21 mouse cellular contexts compared by ENCODE assay signal in the genomic region with DNA sequence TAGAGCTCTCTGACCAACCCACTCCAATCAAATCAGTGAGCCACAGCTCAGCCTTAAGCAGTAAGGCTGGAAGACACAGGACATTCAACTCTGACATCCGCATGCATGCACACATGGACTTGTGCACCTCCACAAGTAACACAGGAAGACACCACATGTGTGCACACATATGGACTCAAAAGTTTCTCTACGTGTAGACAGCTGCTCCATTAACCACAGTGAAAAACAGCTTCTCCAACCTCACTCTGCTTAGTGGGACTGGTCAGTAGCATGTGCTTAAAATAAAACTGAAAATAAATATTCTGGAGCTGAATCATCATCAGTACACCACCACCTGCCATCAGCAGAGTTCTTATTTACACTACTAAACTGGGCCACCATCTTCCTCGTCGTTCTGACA. TPM values are rescaled to one million over a fixed set of nuclear protein-coding genes. Genes with fewer than 3 reads are reported as not detected.
DNase-seq lines count a peak whose midpoint lies in the region; ATAC-seq and TF ChIP-seq lines count a peak whose summit lies in the region.
"Had no signal": no experiment of that assay in that cellular context is flagged by ENCODE, and none has a peak within 500 bp of the region (broad histone marks: within the 10 kb centered on the region; RNA-seq: fewer than 3 reads in every experiment).

No protein-coding gene starts in this region.

- no peak overlapping the region for H3K4me3 ChIP-seq in C2C12 (ENCODE audit: insufficient read depth, poor library complexity, severe bottlenecking)
- no peak overlapping the region for H3K4me3 ChIP-seq in myocyte
- no peak overlapping the region for H3K4me3 ChIP-seq in lung, postnatal 0 days (ENCODE audit: low read depth, low read length)
- H3K4me3 ChIP-seq: embryonic facial prominence, embryonic 10.5 days; embryonic facial prominence, embryonic 12.5 days; forebrain, embryonic 13.5 days; forebrain, embryonic 15.5 days had no signal

- no peaks in the 10 kb centered on the region for H3K4me1 ChIP-seq in lung, postnatal 0 days (ENCODE audit: insufficient read depth, low read depth, low read length)
- H3K4me1 ChIP-seq: embryonic facial prominence, embryonic 10.5 days; embryonic facial prominence, embryonic 12.5 days; forebrain, embryonic 13.5 days; forebrain, embryonic 15.5 days had no signal

- peak overlapping the region; percentile 65 for H3K4me2 ChIP-seq in myocyte (ENCODE audit: low read depth)
- no peak overlapping the region for H3K4me2 ChIP-seq in lung, postnatal 0 days (replicated peaks; ENCODE audit: low read depth, low read length)
- H3K4me2 ChIP-seq: embryonic facial prominence, embryonic 12.5 days; forebrain, embryonic 13.5 days; forebrain, embryonic 15.5 days had no signal

- DNase-seq in 3134 (ENCODE audit: extremely low read depth, insufficient read length, low spot score), result peak; percentile 41
- no peak for DNase-seq in kidney, postnatal 25 days
- no peak for DNase-seq in lung, postnatal 0 days (ENCODE audit: low spot score)
- DNase-seq: adrenal gland, adult 8-10 months; adrenal gland, postnatal 14 days; adrenal gland, postnatal 36 days; B cell, adult 2 months; cerebellum, adult 11-12 months; cerebellum, adult 2 months; cerebellum, adult 9-10 months; cerebellum, postnatal 10 days; cerebellum, postnatal 25 days; forebrain, postnatal 0 days had no signal

- WGBS in lung, postnatal 0 days, result 73% methylated on average over 4 of the region's 4 CpGs

- no peak overlapping the region for H3K27ac ChIP-seq in lung, postnatal 0 days (ENCODE audit: low read length)
- H3K27ac ChIP-seq: embryonic facial prominence, embryonic 10.5 days; embryonic facial prominence, embryonic 12.5 days; forebrain, embryonic 13.5 days; forebrain, embryonic 15.5 days had no signal

- H3ac ChIP-seq in C2C12 (ENCODE audit: control insufficient read depth, insufficient read length, low read depth) (peak overlapping the region; percentile 11), myocyte (ENCODE audit: control insufficient read depth, insufficient read length) (no peak overlapping the region)

- TF ChIP-seq EP300 in lung, postnatal 0 days (IDR thresholded peaks at IDR 0.05), result no peak

- no peak for TF ChIP-seq CTCF in C2C12 (IDR thresholded peaks at IDR 0.05; ENCODE audit: control insufficient read depth, insufficient read depth, insufficient read length)
- no peak for TF ChIP-seq CTCF in lung, postnatal 0 days (IDR thresholded peaks at IDR 0.05)

- no peaks in the 10 kb centered on the region for H3K36me3 ChIP-seq in C2C12 (ENCODE audit: control insufficient read depth, insufficient read depth)
- no peaks in the 10 kb centered on the region for H3K36me3 ChIP-seq in myocyte (ENCODE audit: control insufficient read depth, insufficient read depth)
- no peaks in the 10 kb centered on the region for H3K36me3 ChIP-seq in lung, postnatal 0 days (ENCODE audit: insufficient read depth, low read length)
- H3K36me3 ChIP-seq: embryonic facial prominence, embryonic 10.5 days; embryonic facial prominence, embryonic 12.5 days; forebrain, embryonic 15.5 days had no signal

- H3K79me2 ChIP-seq in C2C12 (ENCODE audit: control insufficient read depth, insufficient read depth) (no peaks in the 10 kb centered on the region), myocyte (ENCODE audit: control insufficient read depth, insufficient read depth) (peaks cover 57% of the 10 kb centered on the region)

- no peak for TF ChIP-seq POLR2A in myocyte (IDR thresholded peaks at IDR 0.05; ENCODE audit: insufficient read length, low read depth)

- H3K9me3 ChIP-seq in lung, postnatal 0 days (ENCODE audit: low read length), result no peaks in the 10 kb centered on the region
- H3K9me3 ChIP-seq: embryonic facial prominence, embryonic 10.5 days; embryonic facial prominence, embryonic 12.5 days; forebrain, embryonic 13.5 days; forebrain, embryonic 15.5 days had no signal

- no peak for ATAC-seq in lung, postnatal 0 days
- ATAC-seq: activated CD4-positive, CD25-positive, alpha-beta regulatory T cell, adult 4 months; forebrain, embryonic 13.5 days; forebrain, embryonic 15.5 days; forebrain, postnatal 0 days; Patski had no signal

- H3K27me3 ChIP-seq in C2C12 (ENCODE audit: control insufficient read depth, insufficient read depth, insufficient read length), result no peaks in the 10 kb centered on the region
- H3K27me3 ChIP-seq in myocyte (ENCODE audit: control insufficient read depth, insufficient read depth, insufficient read length), result no peaks in the 10 kb centered on the region
- no peaks in the 10 kb centered on the region for H3K27me3 ChIP-seq in lung, postnatal 0 days (replicated peaks; ENCODE audit: insufficient read depth, low read length)
- H3K27me3 ChIP-seq: embryonic facial prominence, embryonic 12.5 days; forebrain, embryonic 13.5 days; forebrain, embryonic 15.5 days; Patski had no signal

- no peak overlapping the region for H3K9ac ChIP-seq in lung, postnatal 0 days (replicated peaks; ENCODE audit: low read depth)
- H3K9ac ChIP-seq: embryonic facial prominence, embryonic 12.5 days; forebrain, embryonic 13.5 days; forebrain, embryonic 15.5 days; forebrain, postnatal 0 days had no signal

- H3K79me3 ChIP-seq in C2C12 (ENCODE audit: low read depth), result peaks cover 1% of the 10 kb centered on the region

TF ChIP-seq in C2C12, 6 proteins besides CTCF, POLR2A, EP300 and RAD21:
- TF ChIP-seq CEBPB (IDR thresholded peaks at IDR 0.05; ENCODE audit: low read depth) (no peak), MYOD1 (IDR thresholded peaks at IDR 0.05; ENCODE audit: control insufficient read depth, insufficient read length, low read depth) (peak; percentile 53), MYOG (IDR thresholded peaks at IDR 0.05; ENCODE audit: control insufficient read depth, extremely low read depth, insufficient read length) (no peak)
TF ChIP-seq in C2C12: peak in this region for 1.

TF ChIP-seq in myocyte, 11 proteins besides CTCF, POLR2A, EP300 and RAD21:
- peak; percentile 13 to 82 (median 76) for TF ChIP-seq MYOG (IDR thresholded peaks at IDR 0.05; ENCODE audit: control insufficient read depth in 1 of 3, insufficient read depth in 1 of 3, insufficient read length in 2 of 3, low read depth in 2 of 3)
- peak; percentile 40 for TF ChIP-seq TCF12 (IDR thresholded peaks at IDR 0.05; ENCODE audit: insufficient read depth, poor library complexity, severe bottlenecking)
- peak; percentile 6 for TF ChIP-seq TCF3 (IDR thresholded peaks at IDR 0.05; ENCODE audit: insufficient read length, low read depth)
- TF ChIP-seq MYOD1 (IDR thresholded peaks at IDR 0.05; ENCODE audit: control insufficient read depth in 1 of 3, insufficient read length in 2 of 3, low read depth in 2 of 3), result peak; percentile 65 to 79 (median 77)
- TF ChIP-seq E2F4 (IDR thresholded peaks at IDR 0.05; ENCODE audit: insufficient read depth), result no peak
- no peak for TF ChIP-seq MAX (IDR thresholded peaks at IDR 0.05; ENCODE audit: low read depth)
- no peak for TF ChIP-seq USF1 (IDR thresholded peaks at IDR 0.05; ENCODE audit: low read depth)

RNA-seq across cellular contexts. Expression of a gene that starts 43.2 kb away (rescaled TPM):
- 10.8 TPM for polyA plus RNA-seq in C2C12 (2012; fragmentation: generic; extraction: Trizol)
- polyA plus RNA-seq in myocyte (2012; fragmentation: generic; extraction: Trizol), result 15.0 TPM
- 15.5 and 17.8 TPM in 2 replicates for polyA plus RNA-seq in lung, postnatal 0 days (2015; fragmentation: Nextera tagmentation; extraction: Ambion mirVana)
